ENCODE assay signal across 8 mouse cellular contexts in the genomic region with DNA sequence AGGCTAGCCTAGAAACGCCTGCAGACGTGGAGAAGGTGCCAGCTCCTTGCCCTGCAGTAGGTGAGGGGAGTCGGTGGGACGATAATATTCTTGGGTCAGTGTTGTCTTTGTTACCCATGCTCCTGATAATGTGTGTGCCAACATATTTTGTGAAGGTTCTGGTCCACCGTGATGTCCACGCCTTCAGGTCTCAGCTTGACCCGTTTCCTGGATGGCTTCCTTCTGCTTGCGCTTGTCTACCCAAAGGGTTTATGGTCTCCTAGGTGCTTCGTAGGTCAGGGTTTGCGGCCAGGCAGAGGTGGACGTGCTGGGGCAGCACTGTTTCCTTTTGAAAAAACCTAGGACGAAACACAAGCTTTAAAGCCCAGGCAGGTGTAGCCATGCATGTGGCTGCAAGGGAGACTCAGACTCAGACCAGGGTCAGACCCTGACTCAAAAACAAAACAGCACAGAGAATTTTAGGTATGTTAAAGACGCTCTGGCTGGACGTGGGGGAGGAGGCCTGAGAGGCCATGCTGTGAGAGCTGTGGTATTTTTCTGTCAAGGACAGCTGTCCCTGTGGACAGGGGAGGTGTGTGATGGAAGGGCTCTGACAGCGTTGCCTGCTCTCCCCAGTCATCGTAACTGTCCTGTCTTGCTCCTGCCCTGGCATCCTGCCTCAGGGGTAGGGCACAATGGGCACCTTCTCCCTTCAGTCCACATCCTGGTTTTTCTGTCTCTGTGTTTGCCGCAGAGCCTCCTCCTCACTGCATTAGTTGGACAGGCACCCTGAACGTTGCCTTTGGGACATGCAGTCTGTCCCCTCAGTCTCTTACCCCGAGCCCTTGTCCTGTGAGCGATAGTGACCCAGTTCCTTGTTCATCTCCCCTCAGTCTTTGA. TPM values are rescaled to one million over a fixed set of nuclear protein-coding genes. Genes with fewer than 3 reads are reported as not detected.
DNase-seq lines count a peak whose midpoint lies in the region; ATAC-seq and TF ChIP-seq lines count a peak whose summit lies in the region.

No protein-coding gene starts in this region.

- peak overlapping the region; percentile 25 for H3K4me2 ChIP-seq in hindbrain, embryonic 13.5 days
- H3K4me2 ChIP-seq in neural tube, embryonic 12.5 days (replicated peaks) = peak overlapping the region; percentile 23

- peak overlapping the region; percentile 92 for H3K27ac ChIP-seq in left cerebral cortex, adult 2 months
- H3K27ac ChIP-seq in embryonic facial prominence, embryonic 10.5 days (replicated peaks) = peak overlapping the region; percentile 58
- H3K27ac ChIP-seq in hindbrain, embryonic 13.5 days = peak overlapping the region; percentile 48; the same call in 1 of the 2 replicates
- 0 out of 2 replicates have a peak overlapping the region, but pooled peaks have one; percentile 10 for H3K27ac ChIP-seq in neural tube, embryonic 12.5 days

- peaks cover 91% of the 10 kb centered on the region for H3K4me1 ChIP-seq in embryonic facial prominence, embryonic 10.5 days
- H3K4me1 ChIP-seq in hindbrain, embryonic 13.5 days (replicated peaks) = peaks cover 95% of the 10 kb centered on the region
- H3K4me1 ChIP-seq in neural tube, embryonic 12.5 days = peaks cover 61% of the 10 kb centered on the region

- intact Hi-C loops in left cerebral cortex, adult 2 months (cut with DNase I) = loop anchor here (2.0 kb wide), 1 partner anchor 54 kb away; no protein-coding TSS in a partner anchor
- intact Hi-C loops in left cerebral cortex, postnatal 36 days (cut with DNase I) = loop anchor here (5.0 kb wide), 1 partner anchor 52 kb away; no protein-coding TSS in a partner anchor

- ATAC-seq in hindbrain, embryonic 13.5 days (ENCODE audit: low FRiP score) = no peak
- ATAC-seq in neural tube, embryonic 12.5 days (ENCODE audit: low FRiP score, low read depth) = no peak

- H3K27me3 ChIP-seq in embryonic facial prominence, embryonic 10.5 days (replicated peaks; ENCODE audit: low read depth, poor library complexity, severe bottlenecking) = no peaks in the 10 kb centered on the region
- H3K27me3 ChIP-seq in hindbrain, embryonic 13.5 days = no peaks in the 10 kb centered on the region
- H3K27me3 ChIP-seq in neural tube, embryonic 12.5 days (replicated peaks) = no peaks in the 10 kb centered on the region

- no peaks in the 10 kb centered on the region for H3K9me3 ChIP-seq in embryonic facial prominence, embryonic 10.5 days
- H3K9me3 ChIP-seq in hindbrain, embryonic 13.5 days = no peaks in the 10 kb centered on the region
- no peaks in the 10 kb centered on the region for H3K9me3 ChIP-seq in neural tube, embryonic 12.5 days

- peaks cover 27% of the 10 kb centered on the region for H3K36me3 ChIP-seq in embryonic facial prominence, embryonic 10.5 days (replicated peaks)
- H3K36me3 ChIP-seq in hindbrain, embryonic 13.5 days = peaks cover 22% of the 10 kb centered on the region
- peaks cover 20% of the 10 kb centered on the region for H3K36me3 ChIP-seq in neural tube, embryonic 12.5 days

- no peak for TF ChIP-seq CTCF in left cerebral cortex, adult 2 months (IDR thresholded peaks at IDR 0.05)

- 39% methylated on average over 20 of the region's 20 CpGs for WGBS in embryonic facial prominence, embryonic 10.5 days
- WGBS in hindbrain, embryonic 13.5 days = 57% methylated on average over 20 of the region's 20 CpGs
- 53% methylated on average over 20 of the region's 20 CpGs for WGBS in neural tube, embryonic 12.5 days

- peak overlapping the region; percentile 36 for H3K4me3 ChIP-seq in left cerebral cortex, adult 2 months
- peak overlapping the region; percentile 16 for H3K4me3 ChIP-seq in embryonic facial prominence, embryonic 10.5 days
- H3K4me3 ChIP-seq in hindbrain, embryonic 13.5 days = no peak overlapping the region
- no peak overlapping the region for H3K4me3 ChIP-seq in neural tube, embryonic 12.5 days

- H3K9ac ChIP-seq in hindbrain, embryonic 13.5 days = peak overlapping the region; percentile 60
- H3K9ac ChIP-seq in neural tube, embryonic 12.5 days = peak overlapping the region; percentile 29; the same call in 1 of the 2 replicates

- peak in 1 of 2 experiments; percentile 12 for DNase-seq in left cerebral cortex, adult 2 months (ENCODE audit: extremely low spot score in 1 of 2, low spot score in 2 of 2)
- DNase-seq in left cerebral cortex, postnatal 36 days (ENCODE audit: low spot score in 2 of 2) = no peak
- no peak for DNase-seq in embryonic facial prominence, embryonic 10.5 days (ENCODE audit: low spot score)
- DNase-seq in c-Kit-positive CD71-positive TER-119-positive erythroid progenitor cells, embryonic 14.5 days (ENCODE audit: low spot score) = no peak
- DNase-seq in urinary bladder, postnatal 14 days (ENCODE audit: low spot score) = no peak
- no peak for DNase-seq in lung, postnatal 10 days

RNA-seq across cellular contexts. Expression of a gene that starts 5.6 kb away (rescaled TPM):
- total RNA-seq in left cerebral cortex, adult 2 months (2021) = 100 to 1,000 TPM; 198 to 229 TPM
- 100 to 1,000 TPM; 210 to 217 TPM for total RNA-seq in left cerebral cortex, postnatal 36 days (2021)
- 50.6 and 51.8 TPM in 2 replicates for polyA plus RNA-seq in embryonic facial prominence, embryonic 10.5 days (2016; fragmentation: Nextera tagmentation; extraction: Ambion mirVana)
- 63.3 and 65.9 TPM in 2 replicates for polyA plus RNA-seq in hindbrain, embryonic 13.5 days (2015; fragmentation: Nextera tagmentation; extraction: Ambion mirVana)
- polyA plus RNA-seq in neural tube, embryonic 12.5 days (2016; fragmentation: Nextera tagmentation; extraction: Ambion mirVana) = 68.8 and 71.5 TPM in 2 replicates

Comparison
In these comparisons a context has a peak if more than half of its experiments do, and no peak if none do; other contexts are left out.
1. H3K27ac ChIP-seq: peak in every context shown above with its lines; median percentile 92 in left cerebral cortex, adult 2 months; 58 in embryonic facial prominence, embryonic 10.5 days; 48 in hindbrain, embryonic 13.5 days; 10 in neural tube, embryonic 12.5 days.
2. H3K4me3 ChIP-seq: peak in left cerebral cortex, adult 2 months (single experiment) and embryonic facial prominence, embryonic 10.5 days (single experiment); none in hindbrain, embryonic 13.5 days (single experiment) and neural tube, embryonic 12.5 days (single experiment).